In genomic region chr15:10868716-10869585, GRCm38 (mm10) we compare ENCODE assay signal across 8 mouse cellular contexts.
A peak's percentile ranks its signal among the peaks of the same experiment; 100 is the strongest.
DNase-seq lines count a peak whose midpoint lies in the region; ATAC-seq lines count a peak whose summit lies in the region.

No protein-coding gene starts in this region.

- peak overlapping the region; percentile 28; the same call in 1 of the 2 replicates for H3K4me2 ChIP-seq in heart, embryonic 13.5 days
- H3K4me2 ChIP-seq in neural tube, embryonic 14.5 days (ENCODE audit: low read depth, low read length) = no peak overlapping the region

- no peaks in the 10 kb centered on the region for H3K36me3 ChIP-seq in heart, embryonic 13.5 days
- H3K36me3 ChIP-seq in limb, embryonic 10.5 days = no peaks in the 10 kb centered on the region
- no peaks in the 10 kb centered on the region for H3K36me3 ChIP-seq in neural tube, embryonic 14.5 days (ENCODE audit: control insufficient read depth, insufficient read depth, low read length)

- no peaks in the 10 kb centered on the region; the same call in 1 of the 2 replicates for H3K27me3 ChIP-seq in heart, embryonic 13.5 days (replicated peaks)
- H3K27me3 ChIP-seq in limb, embryonic 10.5 days (ENCODE audit: low read depth, poor library complexity, severe bottlenecking) = no peaks in the 10 kb centered on the region
- no peaks in the 10 kb centered on the region for H3K27me3 ChIP-seq in neural tube, embryonic 14.5 days (ENCODE audit: control insufficient read depth, insufficient read depth, low read length)

- H3K9me3 ChIP-seq in heart, embryonic 13.5 days = no peaks in the 10 kb centered on the region
- no peaks in the 10 kb centered on the region for H3K9me3 ChIP-seq in limb, embryonic 10.5 days (replicated peaks)
- H3K9me3 ChIP-seq in neural tube, embryonic 14.5 days (ENCODE audit: control insufficient read depth, low read length) = no peaks in the 10 kb centered on the region

- H3K4me1 ChIP-seq in heart, embryonic 13.5 days = peaks cover 34% of the 10 kb centered on the region
- peaks cover 20% of the 10 kb centered on the region for H3K4me1 ChIP-seq in limb, embryonic 10.5 days
- no peaks in the 10 kb centered on the region for H3K4me1 ChIP-seq in neural tube, embryonic 14.5 days (ENCODE audit: control insufficient read depth, insufficient read depth, low read length)

- H3K9ac ChIP-seq in heart, embryonic 13.5 days = no peak overlapping the region
- no peak overlapping the region for H3K9ac ChIP-seq in neural tube, embryonic 14.5 days (replicated peaks; ENCODE audit: low read depth, low read length)

- no peak overlapping the region for H3K4me3 ChIP-seq in heart, embryonic 13.5 days
- no peak overlapping the region for H3K4me3 ChIP-seq in limb, embryonic 10.5 days
- H3K4me3 ChIP-seq in neural tube, embryonic 14.5 days (ENCODE audit: low read depth, low read length) = no peak overlapping the region

- DNase-seq in heart, postnatal 25 days (ENCODE audit: low spot score) = no peak
- peak; percentile 22 for DNase-seq in Muller cell, postnatal 12 days (ENCODE audit: inconsistent ontology term)
- peak; percentile 27 for DNase-seq in forelimb bud, embryonic 11.5 days (ENCODE audit: low read depth, low spot score)
- DNase-seq in limb, embryonic 10.5 days (ENCODE audit: low spot score) = peak; percentile 35
- DNase-seq in ovary, postnatal 36 days (ENCODE audit: low spot score) = no peak
- DNase-seq in c-Kit-positive CD71-positive TER-119-positive erythroid progenitor cells, embryonic 14.5 days (ENCODE audit: low spot score) = no peak

- ATAC-seq in heart, embryonic 13.5 days (ENCODE audit: extremely low read depth, insufficient number of reproducible peaks, low FRiP score, low TSS enrichment) = no peak
- ATAC-seq in neural tube, embryonic 14.5 days (ENCODE audit: low read depth) = peak; percentile 61

- intact Hi-C loops in heart, postnatal 25 days (cut with DNase I) = loop anchor here (5.0 kb wide), 1 partner anchor 52 kb away; no protein-coding TSS in a partner anchor

- H3K27ac ChIP-seq in heart, embryonic 13.5 days (replicated peaks) = 0 out of 2 replicates have a peak overlapping the region, but pooled peaks have one; percentile 1
- no peak overlapping the region; the same call in 1 of the 2 replicates for H3K27ac ChIP-seq in limb, embryonic 10.5 days
- no peak overlapping the region for H3K27ac ChIP-seq in neural tube, embryonic 14.5 days (ENCODE audit: low read depth, low read length)

- WGBS in heart, embryonic 13.5 days = 41% methylated on average over 14 of the region's 14 CpGs
- 75% methylated on average over 14 of the region's 14 CpGs for WGBS in limb, embryonic 10.5 days
- 73% methylated on average over 14 of the region's 14 CpGs for WGBS in neural tube, embryonic 14.5 days

Comparison
In these comparisons a context has a peak if more than half of its experiments do, and no peak if none do; other contexts are left out.
1. DNase-seq: peak in Muller cell, postnatal 12 days (single experiment), forelimb bud, embryonic 11.5 days (single experiment) and limb, embryonic 10.5 days (single experiment); none in heart, postnatal 25 days (single experiment), ovary, postnatal 36 days (single experiment) and c-Kit-positive CD71-positive TER-119-positive erythroid progenitor cells, embryonic 14.5 days (single experiment).